Mouse (Mus musculus) bone marrow, adult 2 months (tissue): ENCODE measurements around the gene Sim2.

ENCODE experiments used
- CTCF ChIP-seq: fragments of 200-500 bp; IDR thresholded peaks from 2 replicates; pipeline ENCODE4 v1.5.1; 2011; ENCODE audit warnings: low read length, control low read depth; ENCODE audit not compliant: control insufficient read depth, insufficient read depth
- POLR2A ChIP-seq: fragments of 200-500 bp; IDR thresholded peaks from 2 replicates; pipeline ENCODE4 v1.6.1; 2011; ENCODE audit warnings: low read depth, mild to moderate bottlenecking, control low read depth, low read length, borderline replicate concordance; ENCODE audit not compliant: control insufficient read depth

DNA sequence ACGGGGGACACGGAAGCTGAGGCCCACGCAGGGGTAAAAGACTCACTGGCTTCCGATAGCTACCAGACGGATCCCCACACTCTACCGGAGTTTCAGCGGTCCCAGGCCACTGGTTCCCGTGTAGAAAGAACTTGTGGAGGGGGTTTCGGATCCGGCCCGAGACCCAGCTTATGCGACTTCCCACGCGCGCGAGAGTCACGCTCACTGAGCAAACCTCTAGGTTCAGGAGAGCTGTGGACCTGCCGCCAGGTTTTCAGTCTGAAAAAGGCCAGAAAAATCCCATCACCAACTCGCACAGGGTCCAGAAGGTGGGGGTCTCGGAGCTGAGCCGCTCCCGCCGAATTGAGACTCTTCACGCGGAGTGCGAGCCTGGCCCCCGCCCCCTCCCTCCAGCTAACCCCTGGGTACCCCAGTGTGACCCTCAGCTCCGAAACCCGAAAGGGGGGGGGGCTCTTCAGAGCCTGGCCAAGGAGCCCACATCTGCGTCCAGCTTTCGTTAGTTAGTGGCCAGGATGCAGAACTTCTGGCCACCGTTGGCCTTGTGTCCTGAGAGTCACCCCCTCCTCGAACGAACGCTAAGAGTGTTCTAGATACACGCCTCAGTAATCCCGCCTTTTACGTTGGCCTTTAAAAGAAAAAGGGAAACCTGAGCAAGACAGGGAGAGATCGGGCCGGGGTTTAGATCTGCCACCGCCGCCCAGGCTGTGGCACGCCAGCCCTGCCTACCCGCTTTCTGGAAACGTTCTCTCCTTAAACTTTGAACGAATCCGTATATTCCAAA is 5.5 kb upstream of the Sim2 start:
- TF ChIP-seq POLR2A = no peak
- no peak for TF ChIP-seq CTCF
